ENCODE assay signal across 11 mouse cellular contexts in genomic region chr2:128203147-128203546, GRCm38 (mm10).
"Had no signal": no experiment of that assay in that cellular context is flagged by ENCODE, and none has a peak within 500 bp of the region (broad histone marks: within the 10 kb centered on the region; RNA-seq: fewer than 3 reads in every experiment).

No protein-coding gene starts in this region.

- H3K4me3 ChIP-seq: left cerebral cortex, adult 2 months; limb, embryonic 10.5 days; liver, embryonic 15.5 days; megakaryocyte, embryonic 14.5 days; midbrain, embryonic 15.5 days; neural tube, embryonic 13.5 days had no signal

- ATAC-seq: midbrain, embryonic 15.5 days had no signal

- H3K4me1 ChIP-seq: limb, embryonic 10.5 days; liver, embryonic 15.5 days; midbrain, embryonic 15.5 days; neural tube, embryonic 13.5 days had no signal

- H3K27ac ChIP-seq: left cerebral cortex, adult 2 months; limb, embryonic 10.5 days; liver, embryonic 15.5 days; midbrain, embryonic 15.5 days; neural tube, embryonic 13.5 days had no signal

- H3K9me3 ChIP-seq: limb, embryonic 10.5 days; liver, embryonic 15.5 days; megakaryocyte, embryonic 14.5 days; midbrain, embryonic 15.5 days; neural tube, embryonic 13.5 days had no signal

- H3K27me3 ChIP-seq: midbrain, embryonic 15.5 days; neural tube, embryonic 13.5 days had no signal

- H3K36me3 ChIP-seq: limb, embryonic 10.5 days; liver, embryonic 15.5 days; midbrain, embryonic 15.5 days; neural tube, embryonic 13.5 days had no signal

- DNase-seq: kidney, adult 8-10 months; kidney, postnatal 25 days; lung, adult 2 months; lung, postnatal 36 days; right cerebral cortex, adult 18-20 months had no signal
